Mouse (Mus musculus): ENCODE data around the gene Fam198a. TPM values are rescaled to one million over a fixed set of nuclear protein-coding genes. Genes with fewer than 3 reads are reported as not detected.

Gene Fam198a
- total RNA-seq, 1 experiment from 2014 or later, result not detected

DNA sequence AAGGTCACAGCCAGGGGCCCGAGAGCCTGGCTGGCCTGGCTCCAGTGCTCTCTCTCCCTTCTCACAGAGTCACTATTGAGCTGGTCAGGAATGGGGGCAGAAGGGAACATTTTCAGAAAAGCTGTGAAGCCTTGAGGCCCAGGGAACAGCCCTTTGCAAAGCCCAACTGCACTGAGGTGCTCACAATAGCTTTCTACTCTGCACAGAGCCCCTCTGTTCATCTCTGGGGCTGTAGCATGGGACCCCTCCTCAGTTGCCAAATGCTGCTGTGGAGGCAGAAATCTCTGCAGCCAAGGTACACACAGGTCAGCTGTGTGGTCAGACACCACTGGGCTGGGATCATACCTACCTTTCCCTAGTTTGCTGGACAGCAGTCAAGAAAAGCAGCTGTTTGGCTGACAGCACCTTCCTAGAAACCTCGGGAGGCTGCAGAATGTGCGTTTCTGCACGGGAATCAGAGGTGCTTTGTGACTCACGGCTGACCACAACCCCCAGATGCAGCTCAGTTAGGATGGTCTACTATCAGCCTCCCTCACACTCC is 19.1 kb downstream of the Fam198a start:
- ATAC-seq (replicated peaks; ENCODE audit: insufficient number of reproducible peaks, low FRiP score, low TSS enrichment, poor library complexity, severe bottlenecking), result no peak

DNA sequence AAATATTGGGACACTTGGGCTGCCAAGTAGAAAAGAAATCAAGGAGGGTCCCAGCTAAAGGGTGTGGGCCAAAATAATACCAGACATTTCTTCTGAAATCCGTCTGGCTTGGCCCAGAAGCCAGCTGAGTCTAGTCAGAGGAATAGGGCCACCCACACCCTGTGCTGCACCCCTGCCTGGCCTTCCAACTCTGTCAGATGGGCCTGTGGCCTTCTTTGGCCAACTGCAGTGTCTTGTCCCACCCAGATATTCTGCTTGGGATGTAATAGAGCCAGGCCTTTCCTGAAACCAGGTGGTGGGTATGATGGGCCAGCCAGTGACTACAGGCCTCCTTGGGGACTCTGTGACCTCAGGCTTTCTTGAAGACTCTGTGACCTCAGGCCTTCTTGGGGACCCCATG is 22.4 kb downstream of the Fam198a start:
- ATAC-seq (replicated peaks; ENCODE audit: insufficient number of reproducible peaks, low FRiP score, low TSS enrichment, poor library complexity, severe bottlenecking), result no peak

DNA sequence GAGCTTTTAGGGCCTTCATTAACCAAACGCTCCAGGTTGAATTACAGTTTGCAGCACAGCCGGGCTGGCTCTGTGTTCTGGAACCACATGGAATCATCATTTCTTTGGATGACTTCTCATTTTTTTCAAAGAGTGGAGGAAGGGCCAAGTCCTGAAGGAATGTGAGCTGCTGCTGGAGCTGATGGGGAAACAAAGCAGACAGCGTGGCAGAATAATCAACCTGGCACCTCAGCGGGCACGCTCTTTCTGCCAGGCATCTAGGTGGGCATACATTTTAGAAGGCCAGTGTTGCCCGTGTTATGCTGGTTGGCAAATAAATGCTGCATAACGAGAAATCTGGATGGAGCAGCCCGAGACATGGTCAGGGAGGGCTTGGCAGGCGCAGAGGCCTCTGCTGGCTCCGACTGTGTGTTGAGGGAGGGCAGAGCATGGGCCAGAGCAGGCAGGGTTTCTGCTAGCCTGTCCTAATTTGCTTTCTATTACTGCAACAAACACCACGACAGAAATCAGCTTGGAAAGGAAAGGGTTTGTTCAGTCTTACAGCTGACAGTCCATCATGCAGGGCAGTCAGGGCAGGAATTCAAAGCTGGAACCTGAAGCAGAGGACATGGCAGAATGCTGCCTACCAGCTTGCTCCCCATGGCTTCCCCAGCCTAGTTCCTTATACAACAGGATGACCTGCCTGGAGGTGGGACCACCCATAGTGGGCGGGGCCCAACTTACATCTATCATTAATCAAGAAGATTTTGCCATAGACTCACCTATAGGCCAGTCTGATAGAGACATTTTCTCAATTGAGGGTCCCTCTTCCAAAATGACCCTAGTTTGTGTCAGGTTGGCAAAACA is 23.6 kb downstream of the Fam198a start:
- no peak for ATAC-seq (replicated peaks; ENCODE audit: insufficient number of reproducible peaks, low FRiP score, low TSS enrichment, poor library complexity, severe bottlenecking)

DNA sequence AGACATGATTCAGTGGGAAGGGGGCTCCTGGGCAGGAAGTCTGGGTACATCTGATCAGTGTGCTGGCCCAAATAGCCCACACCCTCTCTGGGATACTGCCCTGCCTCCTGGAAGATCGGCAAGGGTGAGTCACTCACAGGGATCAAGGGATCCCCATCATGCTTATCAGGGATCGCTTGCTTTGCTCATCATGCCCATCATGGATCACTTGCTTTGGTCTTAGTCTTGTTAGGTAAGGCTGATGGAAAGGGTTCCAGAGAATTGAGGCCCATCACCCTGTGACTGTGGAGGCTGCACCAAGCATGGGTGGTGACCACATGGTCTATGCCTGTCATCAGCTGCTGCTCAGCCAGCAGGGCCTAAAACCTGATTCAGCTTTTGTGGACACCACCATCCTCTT is 24.5 kb downstream of the Fam198a start:
- ATAC-seq (replicated peaks; ENCODE audit: insufficient number of reproducible peaks, low FRiP score, low TSS enrichment, poor library complexity, severe bottlenecking), result no peak

DNA sequence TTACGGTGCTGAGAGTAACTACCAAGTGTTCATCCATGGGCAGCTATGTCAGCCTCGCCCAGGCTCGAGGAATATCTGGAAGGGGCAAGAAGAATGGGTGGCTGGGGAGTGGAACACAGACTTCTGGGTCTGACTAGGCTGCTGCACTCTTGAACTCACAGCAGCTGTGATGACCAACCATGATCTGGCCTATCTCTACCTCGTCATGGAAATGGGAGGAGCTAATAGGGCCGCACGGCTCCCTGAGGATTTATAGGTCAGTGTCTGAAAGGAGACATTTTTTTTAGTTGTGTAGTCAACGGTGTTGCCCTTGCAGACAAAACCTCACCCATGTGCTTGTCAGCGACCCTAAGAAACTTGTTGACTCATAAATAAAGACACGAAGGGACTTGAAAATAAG is 30.3 kb downstream of the Fam198a start:
- ATAC-seq (replicated peaks; ENCODE audit: insufficient number of reproducible peaks, low FRiP score, low TSS enrichment, poor library complexity, severe bottlenecking), result no peak

DNA sequence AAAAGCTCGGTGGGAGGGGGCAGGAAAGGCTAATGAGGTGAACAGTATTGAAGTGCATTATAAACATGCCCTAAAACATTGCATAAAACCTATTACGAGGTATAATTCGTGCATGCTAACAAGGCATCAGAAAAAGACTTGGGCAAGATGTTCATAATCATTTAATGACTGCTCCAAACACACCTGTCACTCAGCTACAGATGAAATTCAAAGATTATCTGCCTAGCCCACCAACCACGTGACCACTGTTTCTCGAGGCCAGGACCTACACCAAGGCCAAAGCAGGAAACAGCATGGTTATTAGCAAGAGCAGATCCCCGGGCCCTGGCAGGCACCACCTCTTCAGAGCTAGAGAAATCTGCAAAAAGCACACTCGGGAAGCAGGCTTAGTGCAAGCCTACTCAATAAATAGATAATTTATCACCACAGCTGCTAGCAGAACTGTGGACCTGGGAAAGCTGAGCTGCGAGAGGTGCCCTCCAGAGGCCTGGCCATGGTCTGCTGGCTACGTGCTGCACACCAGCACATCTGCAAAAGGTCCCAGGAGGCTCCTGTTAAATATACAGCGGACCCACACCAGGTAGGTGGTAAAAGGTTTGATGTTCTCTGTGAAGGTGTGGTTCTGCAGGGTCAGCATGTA is 30.8 kb downstream of the Fam198a start:
- no peak for ATAC-seq (replicated peaks; ENCODE audit: insufficient number of reproducible peaks, low FRiP score, low TSS enrichment, poor library complexity, severe bottlenecking)

DNA sequence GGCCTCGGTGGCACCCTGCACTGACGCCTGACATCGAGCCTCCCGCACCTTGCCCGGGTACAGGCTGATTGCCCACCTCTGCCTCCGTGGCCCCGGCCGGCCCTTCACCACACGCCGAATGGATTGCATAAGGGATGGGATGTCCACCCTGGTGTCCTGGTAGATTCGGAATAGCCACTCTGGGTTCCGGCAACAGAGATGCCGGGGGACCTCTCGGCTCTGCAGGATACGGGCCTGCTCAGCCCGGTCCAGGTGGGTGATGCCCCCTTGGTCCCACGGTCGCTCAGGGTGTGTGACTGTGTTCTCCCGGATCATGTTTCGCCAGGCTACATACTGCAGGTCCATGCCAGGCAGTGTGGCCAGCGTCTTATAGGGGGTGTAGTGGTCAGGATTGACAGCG is 31.4 kb downstream of the Fam198a start:
- ATAC-seq (replicated peaks; ENCODE audit: insufficient number of reproducible peaks, low FRiP score, low TSS enrichment, poor library complexity, severe bottlenecking), result no peak

DNA sequence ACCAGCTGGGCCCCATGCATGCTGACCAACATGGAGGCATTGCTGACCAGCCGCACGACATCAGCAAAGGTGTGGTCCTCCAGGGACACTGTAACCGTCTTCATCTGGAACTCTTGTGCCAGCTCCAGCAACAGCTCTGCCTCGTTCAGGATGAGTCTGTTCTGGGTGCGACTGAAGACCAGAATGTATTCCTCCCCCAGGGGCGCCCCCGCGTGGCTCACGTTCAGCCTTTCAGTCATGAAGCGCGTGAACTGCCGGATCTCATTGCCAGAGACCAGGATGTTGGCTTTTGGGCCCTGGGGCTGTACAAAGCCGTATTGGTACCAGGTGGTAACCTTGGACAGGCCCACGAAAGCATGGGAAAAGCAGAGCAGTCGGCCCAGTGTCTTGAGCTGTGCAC is 31.9 kb downstream of the Fam198a start:
- ATAC-seq (replicated peaks; ENCODE audit: insufficient number of reproducible peaks, low FRiP score, low TSS enrichment, poor library complexity, severe bottlenecking), result no peak

DNA sequence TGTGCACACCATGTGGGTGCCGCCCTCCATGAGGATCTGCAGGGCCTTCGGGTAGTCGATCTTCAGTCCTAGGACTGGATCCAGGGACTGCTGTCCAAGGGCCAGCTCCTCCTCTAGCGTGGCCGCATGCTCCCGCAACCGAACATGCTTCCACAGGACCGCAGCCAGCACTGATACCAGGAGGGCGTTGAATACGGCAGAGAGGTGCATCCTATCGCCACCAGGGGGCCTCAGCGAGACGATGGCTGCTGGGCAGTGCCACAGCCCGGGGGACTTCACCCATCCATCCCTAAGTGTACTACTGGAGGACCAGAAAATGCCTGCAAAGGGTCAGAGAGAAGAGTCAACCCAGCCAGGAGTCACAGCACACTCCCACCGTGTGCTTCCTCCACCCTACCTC is 32.7 kb downstream of the Fam198a start:
- no peak for ATAC-seq (replicated peaks; ENCODE audit: insufficient number of reproducible peaks, low FRiP score, low TSS enrichment, poor library complexity, severe bottlenecking)

DNA sequence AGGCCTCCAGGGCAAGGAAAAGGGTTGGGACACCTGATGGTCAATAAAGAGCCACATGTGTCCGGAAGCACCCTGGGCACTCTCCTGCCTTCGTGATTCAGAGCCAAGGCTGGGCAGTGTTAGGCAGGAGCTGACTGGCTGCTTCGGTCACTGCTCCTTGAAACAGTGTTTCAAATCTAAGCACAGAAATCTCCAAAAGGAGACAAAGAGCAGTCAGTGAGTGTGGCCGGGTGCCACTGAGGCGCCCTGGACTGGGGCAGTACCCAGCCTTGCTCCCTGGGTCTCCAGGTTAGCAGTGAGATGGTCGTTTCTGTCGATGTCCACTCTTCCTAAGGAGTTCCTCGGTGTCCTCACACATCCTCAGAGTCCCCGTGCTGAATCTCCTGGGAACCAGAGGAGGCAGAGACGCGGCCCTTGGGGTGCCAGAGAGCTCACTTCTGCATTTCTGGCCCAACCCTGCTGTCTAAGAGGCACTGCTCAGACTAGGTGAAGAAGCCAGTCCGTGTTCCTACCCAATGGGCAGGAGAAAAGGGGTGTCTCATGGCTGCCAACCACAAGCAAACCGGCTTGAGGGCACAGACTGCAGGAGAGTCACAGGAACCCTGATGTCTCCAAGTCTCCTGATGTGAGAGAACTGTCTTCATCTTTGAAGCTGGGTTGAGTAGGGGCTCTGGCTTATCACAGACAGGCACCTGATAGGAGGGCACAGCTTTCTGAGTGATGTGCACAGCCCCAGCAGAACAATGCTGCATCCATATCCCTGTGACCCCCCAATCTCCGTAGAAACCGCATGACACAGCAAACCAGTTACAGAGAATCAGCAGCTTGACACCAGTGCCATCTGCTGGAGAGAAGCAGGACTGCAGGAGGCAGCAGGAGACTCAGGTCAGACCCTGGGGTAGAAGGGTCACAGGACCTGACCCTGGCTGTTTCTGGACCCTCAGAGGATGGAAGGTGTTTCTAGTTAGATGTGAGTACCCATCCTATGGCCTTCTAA is 34.0 kb downstream of the Fam198a start:
- peak; percentile 57; the same call in 1 of the 2 replicates for ATAC-seq (replicated peaks; ENCODE audit: insufficient number of reproducible peaks, low FRiP score, low TSS enrichment, poor library complexity, severe bottlenecking)

DNA sequence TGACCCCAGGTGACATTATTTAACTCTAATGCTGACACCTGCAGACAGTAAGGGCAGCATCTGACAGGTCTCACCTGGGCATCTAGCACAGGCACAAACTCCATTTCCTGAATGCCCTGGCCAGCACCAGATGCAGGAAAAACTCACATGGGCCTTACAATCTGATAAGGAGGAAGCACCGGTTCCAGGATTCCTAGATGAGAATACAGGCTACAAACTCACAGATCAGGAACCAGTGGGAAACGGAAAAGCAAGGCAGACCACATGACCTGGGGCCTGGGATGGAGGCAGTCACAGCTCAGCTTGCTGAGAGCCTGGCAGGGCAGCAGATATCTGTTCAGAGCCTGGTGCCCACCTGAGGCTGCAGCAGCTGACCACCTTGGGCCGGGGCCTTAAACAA is 38.1 kb downstream of the Fam198a start:
- no peak for ATAC-seq (replicated peaks; ENCODE audit: insufficient number of reproducible peaks, low FRiP score, low TSS enrichment, poor library complexity, severe bottlenecking)

DNA sequence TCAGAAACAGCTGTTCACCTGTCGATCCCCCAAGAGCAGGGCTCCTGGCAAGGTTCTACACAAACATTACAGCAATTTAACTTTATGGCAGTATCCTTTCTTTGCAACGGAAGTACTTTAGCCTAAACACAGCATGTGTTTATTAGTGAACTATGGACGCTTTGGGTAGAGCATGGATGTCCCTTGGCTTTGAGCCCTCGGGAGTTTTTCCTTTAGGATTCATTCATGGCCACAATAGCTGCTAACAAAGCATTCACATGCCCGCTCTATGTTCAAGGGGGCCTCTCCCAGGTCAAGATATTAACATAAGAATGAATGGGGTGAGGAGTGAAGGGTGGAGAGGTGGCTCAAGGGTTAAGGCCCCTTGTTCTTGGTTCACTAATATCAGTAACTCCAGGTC is 38.7 kb downstream of the Fam198a start:
- ATAC-seq (replicated peaks; ENCODE audit: insufficient number of reproducible peaks, low FRiP score, low TSS enrichment, poor library complexity, severe bottlenecking), result no peak

DNA sequence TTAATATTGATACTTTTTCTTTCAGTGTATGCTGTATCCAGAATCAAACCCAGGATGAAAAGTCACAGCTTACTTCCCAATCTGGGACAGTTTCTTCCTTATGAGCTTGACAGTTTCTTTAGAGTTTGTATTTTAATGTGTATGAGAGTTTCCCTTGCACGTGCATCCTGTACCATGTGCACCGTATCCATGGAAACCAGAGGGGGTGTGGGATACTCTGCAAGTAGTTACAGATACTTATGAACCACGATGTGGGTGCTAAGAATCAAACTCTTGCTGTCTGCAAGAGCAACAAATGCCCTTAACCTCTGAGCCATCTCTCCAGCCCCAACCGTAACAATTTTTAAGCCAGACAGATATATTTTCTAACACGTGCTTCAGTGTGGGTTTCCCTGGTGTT is 40.3 kb downstream of the Fam198a start:
- no peak for ATAC-seq (replicated peaks; ENCODE audit: insufficient number of reproducible peaks, low FRiP score, low TSS enrichment, poor library complexity, severe bottlenecking)

DNA sequence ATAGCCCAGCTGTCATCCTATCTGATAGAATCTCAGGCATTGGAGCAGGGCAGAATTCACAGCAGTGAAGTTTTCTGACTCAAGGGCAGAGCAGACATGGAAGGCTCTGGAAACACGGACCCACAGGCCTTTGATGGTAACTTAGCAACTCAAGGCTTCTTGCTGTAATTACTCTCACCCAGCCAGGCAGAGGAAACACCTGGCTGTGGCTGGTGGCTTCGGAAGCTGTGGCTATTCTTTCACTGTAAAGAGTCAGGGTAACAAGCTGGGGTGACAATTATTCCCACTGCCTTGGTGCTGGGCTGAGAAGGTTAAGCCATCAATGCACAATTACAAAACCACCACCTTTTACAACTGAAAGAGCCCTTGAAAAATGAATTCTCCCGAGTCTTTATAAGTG is 42.3 kb downstream of the Fam198a start:
- no peak for ATAC-seq (replicated peaks; ENCODE audit: insufficient number of reproducible peaks, low FRiP score, low TSS enrichment, poor library complexity, severe bottlenecking)

DNA sequence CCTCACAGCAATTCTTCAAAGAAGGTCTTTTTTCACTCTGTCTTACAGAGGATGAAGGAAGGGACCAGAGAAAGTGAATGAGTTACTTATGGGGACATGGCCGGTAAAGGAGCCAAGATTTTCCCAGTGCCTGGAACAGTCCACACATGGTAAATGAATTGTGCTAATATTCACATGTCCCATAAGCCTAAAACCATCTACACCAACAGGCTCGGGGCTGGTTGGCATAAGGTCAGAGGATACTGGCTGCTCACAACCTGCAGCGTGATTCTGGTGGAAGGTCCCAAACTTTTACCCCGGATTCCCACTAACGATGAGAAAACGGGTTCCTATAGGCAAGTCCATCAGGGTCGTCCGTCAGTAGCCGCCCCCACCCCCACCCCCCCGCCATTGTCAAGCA is 44.3 kb downstream of the Fam198a start:
- no peak for ATAC-seq (replicated peaks; ENCODE audit: insufficient number of reproducible peaks, low FRiP score, low TSS enrichment, poor library complexity, severe bottlenecking)

DNA sequence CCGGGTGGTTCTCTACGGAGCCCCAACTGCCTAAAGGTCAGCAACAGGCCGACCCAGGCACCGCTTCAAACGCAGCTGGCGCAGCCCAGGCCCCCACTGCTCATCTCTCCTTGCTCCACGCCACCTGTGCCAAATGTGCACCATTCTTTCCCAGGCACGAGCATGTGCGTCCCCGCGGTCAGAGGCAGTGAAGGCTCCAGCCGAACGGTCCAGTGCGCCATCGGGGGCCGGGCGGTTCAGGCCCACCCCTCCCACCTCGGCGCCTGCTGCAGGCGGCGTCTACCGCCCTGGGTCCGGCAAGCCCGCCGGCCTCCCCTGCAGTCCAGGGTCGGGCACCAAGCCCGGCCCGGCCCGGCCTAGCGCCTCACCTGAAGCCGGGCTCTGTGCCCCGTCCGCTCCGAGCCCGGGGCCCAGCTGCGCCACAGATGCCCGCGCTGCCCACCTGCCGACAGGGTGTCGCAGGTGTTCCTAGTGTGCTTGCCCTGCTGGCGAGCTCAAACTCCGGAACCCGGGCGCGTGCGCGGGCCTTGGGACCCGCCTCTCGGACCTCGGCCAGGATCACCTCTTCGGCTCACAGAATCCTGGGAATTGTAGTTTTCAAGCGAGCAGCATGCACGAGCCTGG is 44.8 kb downstream of the Fam198a start:
- no peak for ATAC-seq (replicated peaks; ENCODE audit: insufficient number of reproducible peaks, low FRiP score, low TSS enrichment, poor library complexity, severe bottlenecking)

DNA sequence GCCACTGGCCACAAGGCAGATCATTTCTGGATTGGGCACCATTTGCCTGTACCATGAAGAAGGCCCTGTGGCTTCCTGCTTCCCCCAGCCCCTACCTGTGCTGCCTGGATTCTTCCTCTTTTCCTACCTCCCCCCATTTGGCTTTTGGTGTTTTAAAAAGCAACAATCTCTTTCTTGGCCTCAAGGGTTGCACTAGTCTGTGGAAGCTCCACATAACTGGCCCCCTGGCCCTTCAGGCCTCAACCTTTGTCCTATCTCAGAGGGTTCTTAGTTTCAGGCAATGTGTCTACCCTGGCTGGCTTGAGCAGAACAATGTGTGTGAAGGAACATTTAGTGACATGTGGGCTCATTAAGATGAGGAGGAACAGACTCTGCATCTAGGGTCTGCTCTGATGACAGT is 46.2 kb downstream of the Fam198a start, which contains the start of gene Pomgnt2:
Gene Pomgnt2, minus strand, starts transcription at position 101 of the 400 bp plus-strand sequence.
- ATAC-seq (replicated peaks; ENCODE audit: insufficient number of reproducible peaks, low FRiP score, low TSS enrichment, poor library complexity, severe bottlenecking), result no peak

DNA sequence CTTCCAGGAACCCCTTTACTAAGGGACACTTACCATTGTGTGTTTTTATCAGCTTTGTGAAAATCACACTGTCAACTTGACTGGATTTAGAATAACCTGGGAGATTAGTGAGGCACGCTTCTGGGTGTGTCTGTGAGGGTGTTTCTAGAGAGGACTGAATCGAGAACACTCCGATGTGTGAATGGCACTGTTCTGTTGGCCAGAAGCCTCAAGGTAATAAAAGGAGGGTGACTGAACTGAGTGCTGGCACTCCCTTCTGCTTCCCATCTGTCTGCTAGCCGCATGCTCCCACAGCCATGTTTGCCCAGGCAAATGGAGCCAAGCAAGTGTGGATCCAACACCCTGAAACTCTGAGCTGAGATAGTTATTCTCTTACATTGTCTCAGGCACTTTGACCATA is 47.2 kb downstream of the Fam198a start:
- no peak for ATAC-seq (replicated peaks; ENCODE audit: insufficient number of reproducible peaks, low FRiP score, low TSS enrichment, poor library complexity, severe bottlenecking)

All from monocyte, adult 5-6 weeks (primary cell).